Mouse (Mus musculus): ENCODE measurements at regions not wholly inside any gene's neighbourhood (a gene's known extent, or its start where the extent isn't known, plus 50 kb on each side); places are given as distances from the start of the nearest gene placed in this dataset.
"Not testable (repeated sequence)": the region's sequence is repeated elsewhere in the genome, so short reads cannot be mapped to it uniquely, and the experiment has no call there.

DNA sequence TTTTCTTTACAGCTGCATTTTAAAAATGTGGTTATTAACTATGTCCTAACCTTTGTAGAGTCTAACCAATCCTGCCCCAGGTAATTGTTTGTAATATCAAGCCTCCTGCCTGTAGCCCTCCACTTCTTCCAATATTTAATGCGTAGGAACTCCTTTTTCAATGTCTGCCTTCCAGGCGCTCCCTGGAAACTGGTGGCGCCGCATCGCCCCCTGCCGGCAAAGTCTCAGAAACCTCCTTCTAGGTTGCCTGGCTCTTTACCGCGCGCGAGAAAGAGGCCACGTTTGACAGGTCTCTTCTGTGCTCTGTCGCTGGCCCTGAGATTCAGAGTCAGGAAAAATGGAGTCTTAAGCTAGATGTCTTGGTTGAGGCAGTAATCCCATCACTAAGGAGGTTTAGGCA, 542.8 kb downstream of the Zfp704 start:
- intact Hi-C loops (cut with DNase I): loop anchor here (2.0 to 5.0 kb wide), 2 partner anchors 108 to 475 kb away; no protein-coding TSS in a partner anchor

DNA sequence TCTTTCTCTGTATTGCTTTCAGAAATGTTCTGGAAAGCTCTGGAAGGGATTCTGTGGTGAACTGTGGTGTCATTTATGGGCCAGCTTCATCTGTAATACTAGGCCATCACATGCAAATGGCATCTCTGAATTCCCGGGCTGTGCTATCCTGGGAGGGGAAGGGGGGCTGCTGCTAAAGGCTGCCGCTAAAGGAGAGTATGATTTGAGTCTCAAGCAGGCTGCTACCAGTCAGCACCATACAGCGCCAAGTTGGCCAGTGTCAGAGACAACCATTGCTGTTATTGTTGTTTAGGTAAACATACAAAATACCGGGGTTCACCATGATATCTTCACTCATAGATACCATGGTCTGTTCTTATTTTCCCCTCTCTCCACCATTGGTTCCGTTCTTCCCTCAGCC, 543.5 kb downstream of the Zfp704 start:
- intact Hi-C loops (cut with DNase I): loop anchor here (2.0 to 5.0 kb wide), 2 partner anchors 108 to 474 kb away; no protein-coding TSS in a partner anchor

DNA sequence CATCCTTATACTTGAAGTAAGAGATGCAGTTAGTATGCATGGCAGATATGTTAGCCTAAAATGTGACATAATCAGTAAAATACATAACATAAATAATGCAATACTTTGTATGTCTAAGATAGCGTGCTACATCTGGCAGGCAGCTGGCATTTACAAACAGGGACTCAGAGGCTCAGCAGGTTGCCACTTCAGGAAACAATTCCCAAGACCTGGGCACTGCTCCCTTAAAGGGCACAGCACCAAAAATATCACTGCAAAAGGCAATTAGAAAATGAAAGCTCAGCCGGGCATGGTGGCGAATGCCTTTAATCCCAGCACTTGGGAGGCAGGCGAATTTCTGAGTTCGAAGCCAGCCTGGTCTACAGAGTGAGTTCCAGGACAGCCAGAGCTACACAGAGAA, 544.0 kb downstream of the Zfp704 start:
- intact Hi-C loops (cut with DNase I): loop anchor here (2.0 to 5.0 kb wide), 2 partner anchors 107 to 474 kb away; no protein-coding TSS in a partner anchor

DNA sequence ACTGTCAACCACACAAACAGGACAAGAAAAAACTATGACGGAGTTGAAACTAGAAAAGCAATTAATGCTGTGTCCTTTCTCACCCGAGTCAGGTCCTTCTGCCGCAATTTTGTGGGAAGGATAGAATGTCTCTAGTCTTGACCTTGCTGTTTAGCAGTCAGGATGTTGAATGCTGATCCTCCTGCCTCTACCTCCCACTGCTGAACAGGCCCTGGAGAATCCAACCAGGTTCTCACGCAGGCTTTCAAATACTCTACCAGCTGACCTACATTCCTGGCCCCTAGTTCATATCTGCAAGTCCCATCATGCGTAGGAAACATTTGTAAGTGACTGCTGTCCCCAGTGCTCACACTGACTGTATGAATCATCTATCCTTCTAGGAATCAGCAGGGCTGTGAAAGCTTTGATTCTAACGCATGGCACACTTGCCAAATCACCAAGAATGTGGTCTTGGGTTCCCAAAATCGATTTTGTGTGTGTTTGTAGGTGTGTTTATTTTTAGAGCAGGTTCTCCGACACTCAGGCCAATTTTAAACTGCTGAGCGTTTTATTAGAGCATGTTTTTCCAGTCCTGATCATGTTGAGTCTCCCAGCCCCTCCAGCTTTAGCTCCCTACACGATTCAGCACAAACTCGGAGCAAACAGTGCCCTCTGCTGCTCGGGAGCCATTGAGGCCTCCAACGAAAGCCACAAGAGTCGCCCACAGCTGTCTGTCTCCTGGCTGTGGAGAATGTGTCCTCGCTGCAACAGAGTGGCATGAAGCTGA, 545.4 kb downstream of the Zfp704 start:
- intact Hi-C loops (cut with DNase I): loop anchor here (5.0 kb wide), 1 partner anchor 472 kb away; no protein-coding TSS in a partner anchor

DNA sequence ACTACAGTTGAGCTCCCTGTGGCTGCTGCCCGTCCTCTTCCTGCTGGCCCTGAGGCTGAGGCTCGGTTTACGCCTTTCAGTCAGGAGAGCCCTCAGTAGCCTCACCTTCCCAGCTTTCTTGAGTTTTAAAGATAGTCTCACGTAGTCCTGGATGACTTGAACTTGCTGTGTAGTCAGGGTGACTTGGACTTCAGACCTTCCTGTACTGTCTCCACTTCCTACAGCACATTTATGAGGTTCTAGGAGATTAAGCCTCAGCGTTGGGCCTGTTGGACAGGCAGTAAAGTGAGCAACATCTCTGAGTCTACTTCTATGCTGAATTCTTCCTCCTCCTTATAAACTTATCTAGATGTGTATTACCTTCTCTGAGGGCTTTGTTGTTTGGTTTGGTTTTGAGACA, 546.2 kb downstream of the Zfp704 start:
- intact Hi-C loops (cut with DNase I): no loop called here

DNA sequence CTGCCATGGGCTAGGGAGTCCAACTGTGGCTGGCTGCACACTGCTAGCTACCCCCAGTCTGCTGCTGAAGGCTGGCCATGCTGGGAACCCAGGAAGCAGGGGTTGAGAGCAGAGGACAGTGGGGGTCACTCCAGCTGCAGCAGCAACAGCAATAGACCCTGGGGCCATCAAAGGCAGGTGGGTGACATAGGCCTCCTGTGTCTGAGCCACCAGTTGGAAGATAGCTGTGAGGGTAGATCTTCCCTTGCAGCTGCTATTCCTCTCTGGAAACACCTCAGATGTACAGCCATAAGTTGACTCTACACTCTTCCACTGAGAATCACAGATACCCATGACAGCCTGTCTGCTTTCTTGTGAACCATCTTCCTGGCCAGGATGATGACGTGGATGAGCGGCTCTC, 548.5 kb downstream of the Zfp704 start:
- intact Hi-C loops (cut with DNase I): no loop called here

DNA sequence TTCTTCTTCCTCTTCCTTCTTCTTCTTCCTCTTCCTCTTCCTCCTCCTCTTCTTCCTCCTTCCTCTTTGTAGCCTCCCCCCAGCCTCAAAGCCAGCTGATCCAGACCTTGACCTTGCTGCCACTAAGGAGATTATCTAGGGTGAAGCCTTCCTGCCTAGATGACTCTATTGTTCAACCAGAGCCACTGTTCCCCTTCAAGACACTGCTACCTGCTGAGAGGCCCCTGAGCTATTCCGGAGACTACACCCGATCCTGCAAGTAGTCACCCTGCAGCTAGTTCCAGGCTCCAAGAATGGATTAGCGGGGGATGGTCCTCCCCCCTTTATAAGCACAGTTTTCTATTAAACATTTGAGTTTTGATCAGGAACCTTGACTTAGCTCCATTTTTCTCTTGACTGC, 552.2 kb downstream of the Zfp704 start:
- intact Hi-C loops (cut with DNase I): not testable (repeated sequence)

DNA sequence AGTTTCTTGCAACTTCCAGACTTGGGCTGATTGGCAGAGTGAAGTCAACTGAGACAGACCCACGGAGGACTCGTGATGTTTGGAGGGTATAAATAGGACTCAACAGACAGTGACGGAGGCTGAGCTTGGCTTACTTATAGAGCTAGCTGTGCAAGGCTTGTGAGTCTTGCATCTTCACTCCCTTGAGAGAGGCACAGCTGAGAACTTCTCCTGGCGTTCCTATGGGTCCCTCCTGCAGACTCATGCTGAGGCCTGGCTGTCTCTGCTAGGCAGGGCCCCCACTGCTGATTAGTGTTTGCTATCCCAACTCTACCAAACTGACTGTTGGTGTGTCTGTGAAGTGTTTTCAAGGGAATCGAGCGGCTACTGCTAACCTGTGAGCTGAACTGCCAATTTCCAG, 553.0 kb downstream of the Zfp704 start:
- intact Hi-C loops (cut with DNase I): no loop called here

DNA sequence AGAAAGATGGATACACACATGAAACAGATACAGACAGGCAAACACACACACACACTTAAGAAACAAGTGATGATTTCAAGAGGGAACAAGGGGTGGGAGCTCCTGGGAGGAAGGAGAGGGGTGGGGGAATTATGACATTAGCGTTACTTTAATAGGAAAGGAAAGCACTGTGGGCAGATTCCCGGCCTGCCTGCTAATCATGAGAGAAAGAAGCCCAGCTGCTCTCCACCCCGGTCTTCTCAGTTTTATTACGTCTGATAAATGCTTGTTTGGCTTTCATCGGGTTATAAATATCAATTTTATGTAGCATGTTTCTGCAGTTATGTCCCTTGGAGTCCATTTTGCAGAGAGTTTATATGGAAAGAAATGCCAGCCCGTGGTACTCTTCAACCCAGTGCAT, 554.1 kb downstream of the Zfp704 start:
- intact Hi-C loops (cut with DNase I): no loop called here

Data from adrenal gland (tissue).